Mouse (Mus musculus) gastrocnemius, postnatal 36 days (tissue): ENCODE results near the gene Pdzd2. TPM values are rescaled to one million over a fixed set of nuclear protein-coding genes. Genes with fewer than 3 reads are reported as not detected.

Source experiments
- DNase-seq, 2 experiments: peaks; one replicate each; pipeline ENCODE4 v3.0.0; 2022
- intact Hi-C: fragments of 180-260 bp; cut with DNase I; formaldehyde crosslinking; loops from one replicate; pipeline ENCODE4 v1.15.1; 2025
- total RNA-seq, 2 experiments: library from RNA; stranded (reverse); gene quantifications; 2 replicates each; pipeline ENCODE4 v1.2.3; 2021

Pdzd2 gene
- total RNA-seq, 2 experiments from 2014 or later, result 17.0 to 19.0 TPM

- intact Hi-C loops, result no loop called here
- DNase-seq, result no peak
These were observed 233.2 kb downstream of the Pdzd2 start for GRCm38 (mm10) chr15:12506514-12506913.

DNA sequence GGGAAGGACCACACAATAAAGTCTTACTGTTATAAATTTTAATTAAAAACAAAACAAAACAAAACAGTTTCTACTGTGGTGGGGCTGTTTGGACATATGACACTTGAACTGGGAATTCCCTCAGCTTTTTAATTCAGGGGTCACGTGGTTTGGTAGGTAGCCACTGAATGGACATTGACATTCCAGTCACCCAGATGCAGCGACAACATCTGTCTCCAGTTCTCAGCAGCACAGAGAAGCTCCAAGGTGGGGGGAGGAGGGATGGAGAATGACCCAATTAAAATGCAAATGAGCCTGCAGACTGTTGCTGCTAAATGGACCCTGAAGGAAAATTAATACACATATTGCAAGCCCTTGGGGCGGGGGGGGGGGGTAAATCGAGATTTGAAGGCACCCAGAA, 233.6 kb downstream of the Pdzd2 start:
- intact Hi-C loops, result no loop called here
- no peak for DNase-seq

DNA sequence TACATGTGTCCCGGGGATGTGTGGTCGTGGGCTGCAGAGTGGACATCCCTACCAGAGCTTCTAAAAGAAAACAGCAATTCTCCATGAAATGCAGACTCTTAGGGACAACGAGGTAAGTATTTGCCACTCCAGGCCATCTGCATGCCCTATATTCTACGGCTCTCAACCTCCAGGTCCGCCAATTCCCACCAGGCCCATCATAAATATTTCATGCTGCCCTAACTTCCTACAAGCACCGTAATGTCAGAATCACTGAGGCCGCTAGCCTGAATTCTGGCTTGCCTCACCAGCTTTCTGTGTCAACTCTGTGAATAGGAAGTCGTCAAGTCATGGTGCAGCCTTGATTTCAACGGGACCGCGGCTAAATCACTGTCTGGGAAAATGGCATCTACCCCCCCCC, 234.2 kb downstream of the Pdzd2 start:
- intact Hi-C loops, result no loop called here
- no peak for DNase-seq

GRCm38 (mm10) chr15:12503907-12504306, 235.8 kb downstream of the Pdzd2 start:
- DNase-seq, result no peak
- intact Hi-C loops, result no loop called here

DNA sequence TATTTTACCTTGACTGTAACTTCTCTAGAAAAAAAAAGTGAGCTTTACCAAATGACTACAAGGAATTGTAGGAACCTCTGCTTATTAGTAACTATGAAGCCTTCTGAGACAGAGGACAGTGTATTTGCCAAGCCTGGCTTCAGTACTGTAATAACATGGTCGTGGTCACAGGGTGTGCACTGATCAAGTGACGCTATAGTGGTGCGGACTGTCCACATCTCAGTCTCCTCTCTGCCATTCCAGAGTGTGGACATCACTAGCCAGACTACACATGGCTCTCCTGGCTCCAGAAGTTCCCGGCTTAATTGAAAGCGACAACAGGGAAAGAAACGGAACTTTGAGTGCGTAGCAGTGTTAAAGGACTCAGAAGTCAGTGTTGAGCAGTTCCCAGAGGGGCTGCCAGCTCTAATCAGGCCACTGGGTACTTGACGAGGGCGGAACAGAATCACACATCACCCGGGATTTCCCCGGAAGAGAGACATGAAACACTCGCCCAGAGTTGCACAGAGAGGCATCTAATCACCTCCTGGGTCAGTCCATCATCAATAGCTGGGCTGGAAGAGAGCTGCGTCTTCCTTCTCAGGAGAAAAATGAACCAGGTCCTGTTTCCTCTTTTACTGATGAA, 237.7 kb downstream of the Pdzd2 start:
- intact Hi-C loops, result no loop called here
- DNase-seq, result no peak

GRCm38 (mm10) chr15:12500674-12501073, 239.1 kb downstream of the Pdzd2 start:
- DNase-seq, result no peak
- intact Hi-C loops, result no loop called here

DNA sequence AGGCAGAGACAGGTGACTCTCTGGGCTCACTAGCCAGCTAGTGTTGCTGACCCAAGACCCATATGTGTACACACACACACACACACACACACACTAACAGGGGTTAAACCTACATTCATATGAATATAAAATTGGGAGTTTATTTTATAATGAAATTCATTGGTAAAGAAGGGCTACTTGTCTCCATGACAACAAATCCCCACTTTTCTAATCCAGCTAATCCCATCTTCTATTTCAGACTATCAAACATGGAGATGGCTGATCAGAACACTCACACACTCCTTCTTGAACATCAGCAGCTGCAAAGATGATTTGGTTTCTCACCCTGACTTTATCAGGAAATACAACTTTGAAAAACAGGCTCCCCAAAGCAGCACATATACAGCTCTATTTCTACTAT, 245.6 kb downstream of the Pdzd2 start:
- intact Hi-C loops, result no loop called here
- DNase-seq, result no peak

DNA sequence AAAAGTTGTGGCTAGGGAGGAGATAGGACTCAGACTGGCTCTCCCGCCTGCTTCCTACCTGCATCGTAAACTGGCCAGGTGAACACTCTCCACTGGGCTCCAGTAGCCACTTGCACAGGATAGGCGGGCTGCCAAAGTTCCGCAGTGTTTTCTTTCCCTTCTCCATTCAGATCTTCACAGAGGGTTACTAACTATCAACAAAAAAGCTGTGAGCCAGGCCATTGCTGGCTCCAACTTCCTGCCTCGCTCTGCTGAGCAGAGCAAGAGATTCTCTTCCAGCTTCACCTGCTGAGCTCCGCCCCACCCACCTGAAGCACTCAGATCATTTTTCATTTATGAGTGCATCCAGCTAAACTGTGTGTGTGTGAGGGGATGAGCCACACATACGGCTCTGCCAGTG, 246.5 kb downstream of the Pdzd2 start:
- no peak for DNase-seq
- intact Hi-C loops, result no loop called here

GRCm38 (mm10) chr15:12490969-12491368, 248.8 kb downstream of the Pdzd2 start:
- intact Hi-C loops, result no loop called here
- DNase-seq, result peak in 1 of 2 experiments; percentile 19

- intact Hi-C loops, result no loop called here
These were observed 249.2 kb downstream of the Pdzd2 start for GRCm38 (mm10) chr15:12490527-12490926.

GRCm38 (mm10) chr15:12488316-12488715, 251.4 kb downstream of the Pdzd2 start:
- DNase-seq, result no peak
- intact Hi-C loops, result no loop called here

More at GRCm38 (mm10) chr15:12490527-12490926, 249.2 kb downstream of the Pdzd2 start:
- peak in 1 of 2 experiments; percentile 53 for DNase-seq

- intact Hi-C loops, result no loop called here
- no peak for DNase-seq
These were observed 258.5 kb downstream of the Pdzd2 start for GRCm38 (mm10) chr15:12481261-12481660.

GRCm38 (mm10) chr15:12480369-12480768, 259.4 kb downstream of the Pdzd2 start:
- intact Hi-C loops, result no loop called here
- DNase-seq, result no peak

DNA sequence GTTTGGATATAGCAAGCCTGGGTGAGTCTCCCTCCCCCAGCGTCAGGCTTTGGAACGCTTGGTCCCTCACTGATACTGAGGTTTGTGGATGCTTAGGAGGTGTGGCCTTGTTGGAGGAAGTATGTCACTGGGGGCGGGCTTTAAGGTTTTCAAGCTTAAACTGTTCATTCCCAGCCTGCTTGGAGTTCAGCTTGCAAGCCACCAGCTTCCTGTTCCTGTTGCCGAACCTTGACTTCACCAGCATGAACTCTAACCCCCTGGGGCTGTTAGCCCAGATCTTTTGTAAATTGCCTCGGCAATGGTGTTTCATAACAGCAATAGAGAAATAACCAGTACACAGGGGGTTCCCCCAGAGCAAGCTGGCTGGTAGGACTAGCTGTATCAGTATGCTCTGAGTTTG, 260.4 kb downstream of the Pdzd2 start:
- DNase-seq, result no peak
- intact Hi-C loops, result no loop called here

GRCm38 (mm10) chr15:12473596-12473995, 266.1 kb downstream of the Pdzd2 start:
- peak in 1 of 2 experiments; percentile 45 for DNase-seq
- intact Hi-C loops, result no loop called here

DNA sequence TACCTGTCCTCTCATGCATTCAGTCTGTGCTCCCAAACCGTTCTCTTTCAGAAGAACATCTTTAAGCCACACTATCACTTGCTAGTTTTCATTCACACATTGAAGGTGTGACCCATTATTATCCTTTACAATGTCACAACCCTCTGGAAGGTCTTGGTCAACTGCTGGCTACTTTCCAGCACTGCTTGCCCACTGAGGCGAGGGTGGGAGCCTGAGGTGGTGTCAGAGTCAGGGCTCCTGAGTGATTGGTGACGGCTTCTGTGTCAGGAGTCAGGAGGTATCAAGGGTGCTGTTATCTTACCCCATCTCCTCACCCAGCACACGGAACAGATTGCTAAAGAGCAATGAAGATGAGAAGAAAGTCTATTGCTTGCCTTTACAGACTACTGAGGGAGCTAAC, 267.1 kb downstream of the Pdzd2 start:
- no peak for DNase-seq
- intact Hi-C loops, result no loop called here

DNA sequence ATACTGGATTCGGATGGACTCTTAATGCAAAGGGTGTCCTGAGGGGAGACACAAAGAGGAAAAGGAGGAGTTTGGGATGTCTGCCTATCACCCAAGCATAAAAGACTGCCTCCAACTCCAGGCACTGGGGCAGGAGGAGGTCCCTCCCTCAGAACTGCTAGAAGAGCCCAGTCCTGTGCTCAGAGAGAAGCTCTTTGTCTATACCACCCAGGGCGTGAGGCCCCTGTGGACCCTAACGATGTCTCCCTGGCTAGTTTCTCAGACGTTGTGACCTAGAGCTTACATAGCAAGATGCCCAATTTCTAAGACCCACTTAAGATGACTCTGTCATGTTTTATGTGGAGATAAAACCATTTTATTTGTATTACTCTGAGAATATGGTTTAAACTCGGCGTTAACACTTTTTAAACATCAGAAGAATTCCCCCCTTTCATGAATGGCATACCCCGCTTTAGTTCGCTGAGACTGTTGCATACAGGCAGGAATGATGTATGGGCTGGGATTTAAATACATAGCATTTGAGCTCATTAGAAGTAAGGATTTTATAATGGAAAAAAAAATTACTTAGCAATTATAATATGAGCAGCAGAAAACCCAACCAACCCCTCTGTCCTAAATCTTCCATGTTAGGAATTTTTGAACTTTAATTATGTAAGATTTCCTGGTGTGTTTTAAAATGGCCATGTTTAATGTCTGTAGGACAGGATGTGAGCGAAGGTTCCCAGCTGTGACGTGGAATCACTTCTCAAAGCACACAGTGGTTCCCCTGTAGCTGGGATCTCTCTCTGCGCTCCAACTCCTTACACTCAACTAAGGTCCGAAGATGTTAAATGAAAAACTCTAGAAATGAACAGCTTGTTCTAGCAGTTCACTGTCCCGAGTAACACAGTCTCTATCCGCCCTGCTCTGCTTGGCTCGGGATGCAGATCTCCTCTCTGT, 268.6 kb downstream of the Pdzd2 start:
- intact Hi-C loops, result no loop called here
- DNase-seq, result no peak

- intact Hi-C loops, result no loop called here
- DNase-seq, result no peak
These were observed 271.1 kb downstream of the Pdzd2 start for GRCm38 (mm10) chr15:12468625-12469024.

- no peak for DNase-seq
- intact Hi-C loops, result no loop called here
These were observed 274.0 kb downstream of the Pdzd2 start for GRCm38 (mm10) chr15:12465748-12466147.

DNA sequence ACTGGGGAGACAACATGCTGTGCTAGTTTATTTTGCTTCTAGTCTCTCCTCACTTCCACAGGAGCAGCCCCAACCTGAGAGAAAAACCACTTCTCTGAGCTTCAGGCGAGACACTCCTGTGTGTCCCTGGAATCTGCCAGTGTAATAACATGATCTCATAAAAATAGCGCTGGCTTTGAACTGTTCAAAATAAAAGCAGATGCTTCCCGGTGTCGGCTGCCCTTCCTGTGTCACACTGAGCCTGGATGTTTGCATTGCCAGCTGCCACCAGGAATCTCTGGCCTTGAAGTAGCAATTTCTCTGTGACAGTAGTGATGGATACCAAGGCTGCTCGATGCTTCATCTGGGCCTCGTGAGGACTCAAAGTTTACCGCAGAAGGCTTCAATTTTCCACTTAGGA, 282.9 kb downstream of the Pdzd2 start:
- no peak for DNase-seq
- intact Hi-C loops, result no loop called here

DNA sequence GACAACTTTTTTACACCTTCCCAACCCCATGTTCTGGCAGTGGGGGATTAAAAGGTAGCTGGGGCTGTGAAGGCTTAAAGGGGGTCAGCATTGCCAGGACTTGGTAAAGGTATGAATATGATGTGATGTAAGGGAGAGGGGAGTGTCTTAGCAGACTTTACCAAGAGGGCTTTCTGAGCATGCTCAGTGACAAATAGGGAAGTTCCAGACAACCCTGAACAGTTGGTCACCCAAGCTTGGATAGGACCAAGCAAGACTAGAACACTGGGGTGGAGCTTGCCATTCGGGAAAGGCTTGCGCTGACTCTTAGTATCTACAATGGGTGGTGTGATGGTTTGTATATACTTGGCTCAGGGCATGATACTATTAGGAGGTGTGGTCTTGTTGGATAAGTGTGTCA, 286.4 kb downstream of the Pdzd2 start:
- DNase-seq, result no peak
- intact Hi-C loops, result loop anchor here (5.0 kb wide), 1 partner anchor 41 kb away; no protein-coding TSS in a partner anchor
